Mouse (Mus musculus): ENCODE results near the gene Gm10681. TPM values are rescaled to one million over a fixed set of nuclear protein-coding genes. Genes with fewer than 3 reads are reported as not detected.
"Not testable (repeated sequence)": the region's sequence is repeated elsewhere in the genome, so short reads cannot be mapped to it uniquely, and the experiment has no call there.

Gene Gm10681
- polyA plus RNA-seq, 1 experiment from 2014 or later, result not detected

GRCm38 (mm10) chr3:98567717-98568116 lies 20.9 kb downstream of the Gm10681 start:
- H3K36me3 ChIP-seq; H3K27ac ChIP-seq (replicated peaks); H3K4me1 ChIP-seq; H3K9ac ChIP-seq (replicated peaks); H3K9me3 ChIP-seq; H3K4me2 ChIP-seq (replicated peaks); ATAC-seq (replicated peaks); H3K4me3 ChIP-seq; H3K27me3 ChIP-seq: not testable (repeated sequence)
- 82% methylated on average over 2 of the region's 2 CpGs for WGBS

GRCm38 (mm10) chr3:98564894-98565293 lies 23.7 kb downstream of the Gm10681 start:
- not testable (repeated sequence) for H3K9me3 ChIP-seq; H3K4me2 ChIP-seq (replicated peaks); H3K9ac ChIP-seq (replicated peaks); H3K27me3 ChIP-seq; H3K4me1 ChIP-seq; ATAC-seq (replicated peaks); H3K36me3 ChIP-seq; H3K27ac ChIP-seq (replicated peaks); H3K4me3 ChIP-seq
- WGBS, result no CpG with 5 or more reads among the region's 3 CpGs

DNA sequence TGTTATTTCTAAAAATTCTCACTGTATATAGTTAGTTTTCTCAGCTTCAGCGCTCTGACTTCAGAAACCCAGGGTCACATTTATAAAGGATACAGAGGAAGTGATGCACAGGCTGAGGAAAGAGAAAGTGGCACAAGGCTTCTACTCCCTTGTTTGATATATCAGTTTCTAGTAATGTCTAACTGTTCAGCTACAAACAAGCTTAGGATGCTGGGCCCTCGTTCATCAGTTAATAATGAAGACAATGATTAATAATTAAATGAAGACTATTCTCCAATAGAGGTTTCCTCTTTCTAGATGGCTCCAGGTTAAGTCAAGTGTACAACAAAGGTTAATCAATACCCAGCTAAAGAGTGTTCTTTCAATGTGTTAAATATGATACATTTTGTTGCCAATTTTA lies 24.8 kb downstream of the Gm10681 start:
- not testable (repeated sequence) for H3K27ac ChIP-seq (replicated peaks)

GRCm38 (mm10) chr3:98560711-98561110 lies 27.9 kb downstream of the Gm10681 start:
- ATAC-seq (replicated peaks); H3K4me1 ChIP-seq; H3K27ac ChIP-seq (replicated peaks); H3K9me3 ChIP-seq; H3K9ac ChIP-seq (replicated peaks); H3K4me2 ChIP-seq (replicated peaks); H3K4me3 ChIP-seq; H3K27me3 ChIP-seq; H3K36me3 ChIP-seq: not testable (repeated sequence)
- no CpG with 5 or more reads among the region's 5 CpGs for WGBS

More for the DNA sequence above, 24.8 kb downstream of the Gm10681 start:
- no CpG with 5 or more reads among the region's 2 CpGs for WGBS
- not testable (repeated sequence) for H3K27me3 ChIP-seq; ATAC-seq (replicated peaks); H3K36me3 ChIP-seq; H3K9ac ChIP-seq (replicated peaks); H3K4me3 ChIP-seq; H3K9me3 ChIP-seq; H3K4me2 ChIP-seq (replicated peaks); H3K4me1 ChIP-seq

DNA sequence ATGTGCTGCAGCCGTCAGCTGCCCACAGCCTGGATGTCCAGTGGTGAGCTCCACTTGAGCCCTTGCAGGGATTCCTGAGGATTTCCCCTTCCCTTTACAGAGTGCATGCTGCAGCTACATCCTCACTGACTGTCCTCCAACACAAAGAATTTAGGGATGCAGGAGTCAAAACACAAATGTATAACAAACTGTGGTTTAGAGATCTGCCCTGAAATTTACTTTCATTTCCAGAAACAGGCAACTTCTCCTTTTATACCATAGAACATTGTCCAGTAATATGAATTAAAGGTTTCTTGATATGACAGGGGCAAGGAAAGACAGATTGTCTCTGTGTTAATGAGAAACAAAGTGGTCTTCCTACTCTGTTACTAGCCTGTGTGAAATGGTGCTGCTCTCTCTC lies 37.8 kb downstream of the Gm10681 start:
- WGBS, result no CpG with 5 or more reads among the region's 1 CpGs
- not testable (repeated sequence) for H3K9me3 ChIP-seq; H3K4me1 ChIP-seq; H3K27ac ChIP-seq (replicated peaks); H3K27me3 ChIP-seq; H3K9ac ChIP-seq (replicated peaks); ATAC-seq (replicated peaks); H3K4me2 ChIP-seq (replicated peaks); H3K4me3 ChIP-seq; H3K36me3 ChIP-seq

GRCm38 (mm10) chr3:98550215-98550614 lies 38.4 kb downstream of the Gm10681 start:
- not testable (repeated sequence) for H3K9me3 ChIP-seq; H3K36me3 ChIP-seq; H3K4me1 ChIP-seq; H3K4me2 ChIP-seq (replicated peaks); H3K9ac ChIP-seq (replicated peaks); H3K27me3 ChIP-seq; H3K4me3 ChIP-seq; H3K27ac ChIP-seq (replicated peaks)
- no CpG with 5 or more reads among the region's 2 CpGs for WGBS
- peak; percentile 69 for ATAC-seq (replicated peaks)

DNA sequence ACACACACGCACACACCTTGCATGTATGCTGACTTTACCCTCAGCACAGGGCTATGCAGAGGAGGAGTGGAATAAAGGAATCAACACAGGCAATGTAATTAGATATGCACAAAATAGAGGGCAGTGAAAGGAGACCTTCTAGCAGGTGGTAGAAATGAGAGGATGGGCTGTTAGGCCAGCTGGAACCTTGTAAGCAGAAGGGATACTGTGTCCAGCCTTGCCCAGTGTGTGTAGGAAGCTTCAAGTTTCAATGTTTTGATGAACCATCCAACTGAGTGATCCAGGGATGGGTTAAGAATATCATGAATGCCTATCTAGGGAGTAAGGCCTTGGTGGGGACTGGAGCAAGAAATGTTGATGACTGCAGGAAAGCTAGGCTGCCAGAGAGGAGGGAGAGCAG lies 40.1 kb downstream of the Gm10681 start:
- WGBS, result no CpG with 5 or more reads among the region's 1 CpGs

GRCm38 (mm10) chr3:98547641-98548040 lies 41.0 kb downstream of the Gm10681 start:
- not testable (repeated sequence) for H3K9me3 ChIP-seq; H3K27ac ChIP-seq (replicated peaks); H3K4me3 ChIP-seq; H3K9ac ChIP-seq (replicated peaks); ATAC-seq (replicated peaks); H3K4me2 ChIP-seq (replicated peaks); H3K27me3 ChIP-seq; H3K36me3 ChIP-seq; H3K4me1 ChIP-seq

More for the DNA sequence above, 40.1 kb downstream of the Gm10681 start:
- ATAC-seq (replicated peaks); H3K4me3 ChIP-seq; H3K4me1 ChIP-seq; H3K9me3 ChIP-seq; H3K9ac ChIP-seq (replicated peaks); H3K36me3 ChIP-seq; H3K27me3 ChIP-seq; H3K4me2 ChIP-seq (replicated peaks); H3K27ac ChIP-seq (replicated peaks): not testable (repeated sequence)

- H3K4me3 ChIP-seq; H3K4me2 ChIP-seq (replicated peaks); H3K9me3 ChIP-seq; H3K4me1 ChIP-seq; ATAC-seq (replicated peaks); H3K27me3 ChIP-seq; H3K27ac ChIP-seq (replicated peaks); H3K9ac ChIP-seq (replicated peaks); H3K36me3 ChIP-seq: not testable (repeated sequence)
Observed at GRCm38 (mm10) chr3:98524978-98525377, 63.6 kb downstream of the Gm10681 start.

- not testable (repeated sequence) for H3K4me2 ChIP-seq (replicated peaks); ATAC-seq (replicated peaks); H3K9ac ChIP-seq (replicated peaks); H3K4me3 ChIP-seq; H3K27ac ChIP-seq (replicated peaks); H3K36me3 ChIP-seq; H3K9me3 ChIP-seq; H3K4me1 ChIP-seq; H3K27me3 ChIP-seq
- no CpG with 5 or more reads among the region's 1 CpGs for WGBS
Observed at GRCm38 (mm10) chr3:98524552-98524951, 64.1 kb downstream of the Gm10681 start.

GRCm38 (mm10) chr3:98522779-98523178 lies 65.8 kb downstream of the Gm10681 start:
- not testable (repeated sequence) for H3K9ac ChIP-seq (replicated peaks); H3K27ac ChIP-seq (replicated peaks); H3K4me2 ChIP-seq (replicated peaks); ATAC-seq (replicated peaks); H3K4me1 ChIP-seq; H3K36me3 ChIP-seq; H3K9me3 ChIP-seq; H3K27me3 ChIP-seq; H3K4me3 ChIP-seq
- WGBS, result 15% methylated on average over 1 of the region's 2 CpGs

GRCm38 (mm10) chr3:98510414-98510813 lies 78.2 kb downstream of the Gm10681 start, which contains the start of gene Hsd3b4:
Gene Hsd3b4, minus strand, starts transcription at chr3:98510514.
- ATAC-seq (replicated peaks); H3K27ac ChIP-seq (replicated peaks); H3K4me2 ChIP-seq (replicated peaks); H3K36me3 ChIP-seq; H3K9me3 ChIP-seq; H3K4me3 ChIP-seq; H3K4me1 ChIP-seq; H3K27me3 ChIP-seq; H3K9ac ChIP-seq (replicated peaks): not testable (repeated sequence)
- no CpG with 5 or more reads among the region's 1 CpGs for WGBS

GRCm38 (mm10) chr3:98507229-98507628 lies 81.4 kb downstream of the Gm10681 start:
- H3K36me3 ChIP-seq; H3K4me2 ChIP-seq (replicated peaks); H3K4me3 ChIP-seq; H3K4me1 ChIP-seq; H3K27me3 ChIP-seq; H3K27ac ChIP-seq (replicated peaks); ATAC-seq (replicated peaks); H3K9me3 ChIP-seq; H3K9ac ChIP-seq (replicated peaks): not testable (repeated sequence)
- WGBS, result no CpG with 5 or more reads among the region's 5 CpGs

All from forebrain, embryonic 15.5 days (tissue).